Mouse (Mus musculus) myocyte (in vitro differentiated cells): ENCODE data around the gene Atp6v1g2.

ENCODE experiments used
- E2F4 ChIP-seq: IDR thresholded peaks from one replicate; pipeline ENCODE4 v1.6.1; 2011; ENCODE audit warnings: mild to moderate bottlenecking, control low read depth, moderate library complexity; ENCODE audit not compliant: insufficient read depth
- POLR2A ChIP-seq: IDR thresholded peaks from one replicate; pipeline ENCODE4 v1.6.1; 2011; ENCODE audit warnings: low read depth, mild to moderate bottlenecking, control low read depth, moderate library complexity; ENCODE audit not compliant: insufficient read length
- POLR2AphosphoS2 ChIP-seq: IDR thresholded peaks from one replicate; pipeline ENCODE4 v1.6.1; 2011; ENCODE audit warnings: low read depth, control low read depth; ENCODE audit not compliant: insufficient read length
- TCF12 ChIP-seq: IDR thresholded peaks from one replicate; pipeline ENCODE4 v1.6.1; 2011; ENCODE audit warnings: mild to moderate bottlenecking, control low read depth; ENCODE audit not compliant: poor library complexity, insufficient read depth, severe bottlenecking
- USF1 ChIP-seq: IDR thresholded peaks from one replicate; pipeline ENCODE4 v1.6.1; 2011; ENCODE audit warnings: low read depth, mild to moderate bottlenecking, control low read depth, moderate library complexity

GRCm38 (mm10) chr17:35192924-35193323 is 40.5 kb upstream of the Atp6v1g2 start:
- TF ChIP-seq USF1 = no peak
- TF ChIP-seq POLR2AphosphoS2 = no peak
- TF ChIP-seq TCF12 = no peak
- no peak for TF ChIP-seq POLR2A
- no peak for TF ChIP-seq E2F4
